Mouse (Mus musculus) embryonic stem cell, embryonic (primary cell): Measurements from ENCODE around the gene Bpifb1.
"Not testable (repeated sequence)": the region's sequence is repeated elsewhere in the genome, so short reads cannot be mapped to it uniquely, and the experiment has no call there.

Source experiments
- CTCF ChIA-PET, 4 experiments: fragments of 300-600 bp in 2 of 4; fragments of 350-600 bp in 2 of 4; sonication (Branson Sonifier 250); formaldehyde crosslinking; loops; one replicate each; lab custom pipeline; 2022; ENCODE audit warnings: inconsistent platforms in 2 of 4; lab: Charles Lee
- POLR2A ChIA-PET, 4 experiments: fragments of 300-600 bp in 2 of 4; fragments of 350-600 bp in 2 of 4; sonication (Branson Sonifier 250); formaldehyde crosslinking; loops; one replicate each; lab custom pipeline; 2022; ENCODE audit warnings: antibody characterized with exemption in 4 of 4, inconsistent platforms in 1 of 4; lab: Charles Lee

Gene Bpifb1

GRCm38 (mm10) chr2:154243356-154244036, 52.9 kb downstream of the Bpifb1 start:
- ChIA-PET POLR2A (interaction anchor here in 2 of 4 experiments (1.0 to 1.7 kb wide), 4 partner anchors 20 to 26 kb away, joined by 3 to 11 read pairs (median 4); partner anchors contain the start of gene Bpifb5 (in 2 of the 2)), CTCF (interaction anchor here in 1 of 4 experiments (0.6 kb wide), 1 partner anchor 905 kb away, joined by 5 read pairs; no protein-coding TSS in a partner anchor)

- ChIA-PET POLR2A (interaction anchor here in 1 of 4 experiments (0.6 kb wide), 1 partner anchor 645 kb away, joined by 3 read pairs; no protein-coding TSS in a partner anchor), CTCF (no interaction called here)
These were observed 54.7 kb downstream of the Bpifb1 start for GRCm38 (mm10) chr2:154245322-154245721.

GRCm38 (mm10) chr2:154255254-154255653, 64.6 kb downstream of the Bpifb1 start:
- ChIA-PET CTCF (interaction anchor here in 1 of 4 experiments (1.3 kb wide), 1 partner anchor 45 kb away, joined by 3 read pairs; no protein-coding TSS in a partner anchor), POLR2A (interaction anchor here in 1 of 4 experiments (0.6 kb wide), 1 partner anchor 301 kb away, joined by 5 read pairs; no protein-coding TSS in a partner anchor)

GRCm38 (mm10) chr2:154255770-154256169, 65.2 kb downstream of the Bpifb1 start:
- ChIA-PET CTCF (interaction anchor here in 1 of 4 experiments (1.3 kb wide), 1 partner anchor 45 kb away, joined by 3 read pairs; no protein-coding TSS in a partner anchor), POLR2A (interaction anchor here in 1 of 4 experiments (0.6 kb wide), 1 partner anchor 302 kb away, joined by 5 read pairs; no protein-coding TSS in a partner anchor)

- POLR2A ChIA-PET, result interaction anchor here in 1 of 4 experiments (0.6 kb wide), 1 partner anchor 25 kb away, joined by 3 read pairs; no protein-coding TSS in a partner anchor
- CTCF ChIA-PET, result not testable (repeated sequence)
These were observed 66.9 kb downstream of the Bpifb1 start, which contains the start of gene Bpifb9a for GRCm38 (mm10) chr2:154257554-154257953. Gene Bpifb9a (plus strand): TSS chr2:154257854.

GRCm38 (mm10) chr2:154264397-154264796, 73.8 kb downstream of the Bpifb1 start:
- CTCF ChIA-PET, POLR2A ChIA-PET: not testable (repeated sequence)
